Mouse (Mus musculus) erythroblast, embryonic 14.5 days (primary cell): Measurements from ENCODE around the gene Umps. TPM values are rescaled to one million over a fixed set of nuclear protein-coding genes. Genes with fewer than 3 reads are reported as not detected.

Experiments
- H3K27me3 ChIP-seq: 2 replicates; pipeline ENCODE4 v1.6.1; 2012; ENCODE audit warnings: inconsistent platforms; ENCODE audit not compliant: control insufficient read depth
- H3K36me3 ChIP-seq: 2 replicates; pipeline ENCODE4 v1.6.1; 2012; ENCODE audit warnings: mild to moderate bottlenecking, inconsistent platforms; ENCODE audit not compliant: control insufficient read depth
- H3K4me1 ChIP-seq: 2 replicates; pipeline ENCODE4 v1.6.1; 2012; ENCODE audit warnings: inconsistent platforms; ENCODE audit not compliant: control insufficient read depth
- H3K4me3 ChIP-seq: replicated peaks from 2 replicates; pipeline ENCODE3; 2012; ENCODE audit warnings: moderate library complexity, mild to moderate bottlenecking, inconsistent platforms
- H3K9me3 ChIP-seq: 2 replicates; pipeline ENCODE4 v1.6.1; 2012; ENCODE audit warnings: low read length, inconsistent platforms, mixed read lengths; ENCODE audit not compliant: control insufficient read depth
- GATA1 ChIP-seq: IDR thresholded peaks from 2 replicates; pipeline ENCODE4 v1.6.1; 2012; ENCODE audit warnings: low read length, inconsistent platforms, mixed read lengths
- TAL1 ChIP-seq: IDR thresholded peaks from 3 replicates; pipeline ENCODE4 v1.6.1; 2012; ENCODE audit warnings: low read length, inconsistent platforms, mixed read lengths
- polyA plus RNA-seq: library from polyadenylated mRNA; stranded (reverse); fragments of >175 nt; gene quantifications from 2 replicates; pipeline ENCODE4 v1.2.3, GENCODE M21; 2012

Gene Umps
- polyA plus RNA-seq, 1 experiment = 0.77 TPM

DNA sequence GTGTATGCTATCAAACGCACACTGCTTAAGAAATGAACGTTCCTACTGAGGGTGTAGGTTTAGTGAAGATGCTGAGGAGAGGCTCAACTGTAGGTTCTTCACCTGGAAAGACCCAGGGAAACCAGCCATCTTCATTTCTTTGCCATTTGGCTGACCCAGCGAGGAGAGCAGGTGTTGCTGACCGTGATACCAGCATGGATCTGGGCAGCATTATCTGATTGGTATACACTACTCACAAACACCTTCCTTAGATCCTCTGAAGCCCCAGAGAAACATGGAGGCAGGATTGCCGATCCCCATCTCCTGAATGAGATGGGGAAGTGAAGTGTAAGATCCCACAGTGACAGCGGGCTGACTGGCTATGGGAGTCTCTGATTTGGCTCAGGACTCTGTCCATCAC lies 31.2 kb upstream of the Umps start:
- no peak for TF ChIP-seq TAL1
- no peak for TF ChIP-seq GATA1
- no peaks in the 10 kb centered on the region for H3K36me3 ChIP-seq
- no peak overlapping the region for H3K4me3 ChIP-seq
- H3K4me1 ChIP-seq = no peaks in the 10 kb centered on the region
- H3K9me3 ChIP-seq = no peaks in the 10 kb centered on the region
- H3K27me3 ChIP-seq = no peaks in the 10 kb centered on the region

DNA sequence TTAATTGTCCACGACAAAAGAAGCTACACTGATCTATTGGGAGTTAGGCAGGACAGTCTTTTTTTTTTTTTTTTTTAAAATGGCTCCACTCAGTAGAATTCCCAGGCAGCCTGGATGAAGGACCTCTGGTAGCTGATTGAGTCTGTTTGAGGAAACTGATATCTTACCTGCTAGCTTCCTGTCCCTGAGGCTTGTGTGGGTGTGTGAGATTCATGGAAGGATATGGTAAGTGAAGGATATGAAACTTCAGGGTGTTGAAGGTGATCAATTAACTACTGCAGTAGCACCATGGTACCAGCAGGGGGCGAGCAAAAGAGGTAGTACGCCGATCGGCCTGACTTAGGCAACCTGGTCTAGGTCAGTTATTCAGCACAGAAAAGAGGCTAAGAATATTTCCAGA lies 29.2 kb upstream of the Umps start:
- no peak overlapping the region for H3K4me3 ChIP-seq
- no peaks in the 10 kb centered on the region for H3K4me1 ChIP-seq
- no peaks in the 10 kb centered on the region for H3K27me3 ChIP-seq
- TF ChIP-seq TAL1 (no peak), GATA1 (no peak)
- H3K9me3 ChIP-seq = no peaks in the 10 kb centered on the region
- no peaks in the 10 kb centered on the region for H3K36me3 ChIP-seq

DNA sequence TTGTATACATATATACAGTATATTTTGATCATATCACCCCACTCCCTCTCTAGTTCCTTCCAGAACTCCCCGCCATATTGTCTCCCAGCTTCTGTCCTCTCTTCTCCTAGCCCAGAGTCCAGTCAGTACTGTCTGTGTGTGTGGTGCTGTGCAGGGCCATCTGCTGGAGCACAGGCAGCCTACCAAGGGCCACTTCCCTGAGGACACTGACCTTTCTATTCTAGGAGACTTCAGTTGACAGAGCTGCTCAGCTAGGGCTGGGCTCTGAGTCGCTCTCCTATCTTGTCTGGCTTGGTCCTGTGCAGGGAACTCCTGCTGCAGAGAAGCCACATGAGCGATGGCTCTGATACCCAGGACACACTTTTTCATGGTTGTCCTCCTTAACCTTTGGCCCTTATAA lies 28.7 kb upstream of the Umps start:
- TF ChIP-seq TAL1 (no peak), GATA1 (no peak)
- H3K4me1 ChIP-seq = no peaks in the 10 kb centered on the region
- H3K4me3 ChIP-seq = no peak overlapping the region
- no peaks in the 10 kb centered on the region for H3K9me3 ChIP-seq
- no peaks in the 10 kb centered on the region for H3K36me3 ChIP-seq
- no peaks in the 10 kb centered on the region for H3K27me3 ChIP-seq

DNA sequence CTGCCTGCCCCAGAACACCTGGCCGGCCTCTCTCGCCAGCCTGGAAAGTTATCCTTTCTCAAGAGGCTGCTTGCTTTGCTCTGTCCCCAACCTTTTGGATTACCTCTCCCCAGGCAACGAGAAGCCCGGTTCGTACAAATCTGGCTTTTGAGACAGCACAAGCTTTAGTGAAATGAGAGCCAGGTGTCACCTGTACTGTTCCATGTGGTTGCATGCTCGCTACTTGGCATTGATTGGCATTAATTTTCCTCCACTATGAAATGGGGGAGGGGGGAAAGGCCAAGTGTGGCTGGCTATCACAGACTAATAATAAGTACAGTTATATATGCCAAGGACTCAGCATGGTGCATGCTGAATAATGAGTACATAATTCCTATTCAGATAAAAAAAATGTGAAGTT lies 27.5 kb upstream of the Umps start:
- Histone ChIP-seq H3K27me3 (no peaks in the 10 kb centered on the region), H3K4me1 (no peaks in the 10 kb centered on the region), H3K4me3 (no peak overlapping the region), H3K36me3 (no peaks in the 10 kb centered on the region), H3K9me3 (no peaks in the 10 kb centered on the region)
- TF ChIP-seq GATA1 (no peak), TAL1 (no peak)

DNA sequence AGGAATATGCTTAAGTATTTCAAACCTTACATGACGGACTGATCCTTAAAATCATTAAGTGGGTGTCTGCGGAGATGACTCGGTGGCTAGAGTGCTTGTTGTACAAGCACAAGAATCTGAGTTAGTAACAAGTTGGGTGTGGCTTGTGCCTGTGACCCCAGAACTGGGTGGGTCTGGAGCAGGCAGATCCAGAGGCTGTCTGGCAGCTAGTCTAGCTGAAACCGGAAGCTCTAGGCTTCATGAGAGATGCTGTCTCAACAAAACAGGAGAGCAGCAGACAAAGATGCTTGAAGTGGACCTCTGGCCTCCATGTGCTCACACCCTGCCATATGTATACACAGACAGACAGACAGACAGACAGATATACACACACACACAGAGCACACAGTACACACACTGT lies 23.9 kb upstream of the Umps start:
- no peak for TF ChIP-seq TAL1
- no peak for TF ChIP-seq GATA1
- no peaks in the 10 kb centered on the region for H3K27me3 ChIP-seq
- H3K4me1 ChIP-seq = no peaks in the 10 kb centered on the region
- no peaks in the 10 kb centered on the region for H3K36me3 ChIP-seq
- H3K9me3 ChIP-seq = no peaks in the 10 kb centered on the region
- no peak overlapping the region for H3K4me3 ChIP-seq

DNA sequence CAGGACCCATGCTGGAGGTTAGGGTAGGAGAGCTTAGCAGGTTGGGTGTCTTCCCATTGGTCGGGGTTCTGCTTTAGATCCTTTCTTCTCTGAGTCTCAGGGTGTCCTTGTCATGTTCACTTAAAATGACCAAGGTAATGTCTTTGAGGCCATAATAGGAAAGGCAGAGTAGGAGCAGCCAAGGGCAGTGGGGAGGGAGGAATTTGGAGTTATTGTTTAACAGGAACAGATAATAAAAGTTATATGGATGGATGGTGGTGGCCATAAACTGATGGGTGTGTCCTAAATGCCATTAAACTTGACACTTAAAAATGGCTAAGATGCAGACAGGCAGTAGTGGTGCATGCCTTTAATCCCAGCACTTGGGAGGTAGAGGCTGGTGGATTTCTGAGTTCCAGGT lies 22.3 kb upstream of the Umps start:
- H3K27me3 ChIP-seq = no peaks in the 10 kb centered on the region
- no peaks in the 10 kb centered on the region for H3K4me1 ChIP-seq
- TF ChIP-seq TAL1 (no peak), GATA1 (no peak)

DNA sequence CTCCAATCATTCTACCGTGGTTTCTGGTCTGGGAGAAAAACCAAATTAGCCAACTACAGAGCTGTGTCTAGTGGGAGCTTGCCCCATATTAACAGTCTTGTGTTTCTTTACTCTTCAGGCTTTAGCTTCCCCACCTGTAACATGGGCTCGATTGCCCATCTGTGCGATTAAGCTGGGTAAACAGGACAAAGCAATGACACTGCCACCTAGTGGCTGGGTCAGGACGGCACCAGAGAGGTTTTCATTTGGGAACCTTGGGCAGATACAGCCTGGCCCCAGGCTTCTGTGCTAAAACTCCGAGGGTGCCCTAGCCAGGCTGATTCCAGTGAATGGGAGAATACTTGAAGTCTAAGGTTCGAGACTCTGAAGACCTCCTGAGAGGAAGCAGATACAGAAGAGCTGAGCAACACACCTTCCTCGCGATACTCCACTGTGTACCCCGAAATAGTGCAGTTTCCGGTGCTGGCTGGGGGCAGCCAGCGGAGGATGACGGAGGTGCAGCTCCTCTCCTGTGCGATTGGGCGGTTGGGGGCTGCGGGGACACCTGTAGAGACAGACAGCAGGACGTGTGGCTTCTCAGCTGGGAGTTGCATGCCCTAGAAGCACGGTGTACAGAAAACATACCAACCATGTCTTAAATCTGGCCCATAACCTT lies 21.6 kb upstream of the Umps start:
- TF ChIP-seq TAL1 (no peak), GATA1 (no peak)
- no peaks in the 10 kb centered on the region for H3K27me3 ChIP-seq
- H3K36me3 ChIP-seq = no peaks in the 10 kb centered on the region
- H3K9me3 ChIP-seq = no peaks in the 10 kb centered on the region
- no peak overlapping the region for H3K4me3 ChIP-seq
- no peaks in the 10 kb centered on the region for H3K4me1 ChIP-seq

More for the DNA sequence above, 22.3 kb upstream of the Umps start:
- Histone ChIP-seq H3K4me3 (no peak overlapping the region), H3K36me3 (no peaks in the 10 kb centered on the region), H3K9me3 (no peaks in the 10 kb centered on the region)

DNA sequence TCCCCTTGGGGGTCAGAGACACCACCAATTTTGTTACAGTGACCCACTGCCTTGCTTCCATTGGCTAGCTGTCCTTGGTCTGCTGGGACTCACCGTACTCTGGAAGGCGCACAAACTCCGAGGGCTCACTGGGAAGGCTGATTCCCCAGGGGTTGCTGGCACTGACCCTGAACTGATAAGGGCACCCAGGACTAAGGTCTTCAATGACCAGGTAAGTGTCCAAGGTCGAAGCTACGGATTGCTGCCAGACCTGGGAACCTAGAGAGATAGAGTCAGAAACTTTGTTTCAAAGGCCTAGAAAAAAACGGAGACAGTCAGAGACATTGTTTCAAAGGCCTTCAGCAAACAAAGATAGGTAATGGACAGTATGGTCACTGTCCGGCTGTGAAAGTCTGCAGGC lies 20.2 kb upstream of the Umps start:
- H3K27me3 ChIP-seq = no peaks in the 10 kb centered on the region
- no peaks in the 10 kb centered on the region for H3K4me1 ChIP-seq
- no peak overlapping the region for H3K4me3 ChIP-seq
- TF ChIP-seq GATA1 = no peak
- TF ChIP-seq TAL1 = no peak
- no peaks in the 10 kb centered on the region for H3K9me3 ChIP-seq
- H3K36me3 ChIP-seq = no peaks in the 10 kb centered on the region

DNA sequence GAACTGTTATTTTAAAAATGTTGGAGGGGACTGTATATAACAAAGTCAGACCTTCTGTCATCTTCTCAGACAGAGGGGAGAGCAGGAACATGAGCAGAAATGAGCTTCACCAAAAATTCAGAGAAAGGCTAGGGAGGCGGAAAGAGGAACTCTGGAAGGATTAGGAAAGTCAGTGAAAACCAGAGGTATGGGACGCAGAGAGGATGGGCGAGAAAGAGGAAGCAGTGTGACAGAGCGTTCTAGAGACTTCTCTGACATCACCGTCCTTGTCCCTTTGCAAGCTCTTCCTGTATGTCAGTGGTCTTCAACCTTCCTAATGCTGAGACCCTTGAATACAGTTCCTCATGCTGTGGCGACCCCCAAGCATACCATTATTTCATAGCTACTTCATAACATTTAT lies 18.5 kb upstream of the Umps start:
- H3K9me3 ChIP-seq = no peaks in the 10 kb centered on the region
- H3K4me1 ChIP-seq = no peaks in the 10 kb centered on the region
- TF ChIP-seq TAL1 (no peak), GATA1 (no peak)
- H3K27me3 ChIP-seq = no peaks in the 10 kb centered on the region
- no peak overlapping the region for H3K4me3 ChIP-seq
- H3K36me3 ChIP-seq = no peaks in the 10 kb centered on the region

DNA sequence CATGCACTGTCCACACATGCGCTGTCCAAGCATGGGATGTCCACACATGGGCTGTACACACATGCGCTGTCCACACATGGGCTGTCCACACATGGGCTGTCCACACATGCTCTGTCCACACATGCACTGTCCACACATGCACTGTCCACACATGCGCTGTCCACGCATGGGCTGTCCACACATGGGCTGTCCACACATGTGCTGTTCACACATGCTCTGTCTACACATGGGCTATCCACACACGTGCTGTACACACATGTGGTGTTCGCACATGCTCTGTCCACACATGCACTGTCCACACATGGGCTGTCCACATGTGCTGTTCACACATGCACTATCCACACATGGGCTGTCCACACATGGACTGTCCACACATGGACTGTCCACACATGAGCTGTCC lies 16.9 kb upstream of the Umps start:
- Histone ChIP-seq H3K27me3 (no peaks in the 10 kb centered on the region), H3K36me3 (no peaks in the 10 kb centered on the region), H3K4me1 (no peaks in the 10 kb centered on the region), H3K9me3 (no peaks in the 10 kb centered on the region), H3K4me3 (no peak overlapping the region)
- TF ChIP-seq GATA1 (no peak), TAL1 (no peak)
